Mouse (Mus musculus) stomach, embryonic 14.5 days (tissue): ENCODE results near the gene Pcolce. TPM values are rescaled to one million over a fixed set of nuclear protein-coding genes. Genes with fewer than 3 reads are reported as not detected.

ENCODE experiments used
- ATAC-seq: fragments of 200-750 bp; cut with Nextera tagmentation; 2 replicates; pipeline ENCODE4 v1.8.0; 2017; ENCODE audit warnings: low read depth, moderate TSS enrichment; ENCODE audit not compliant: insufficient number of reproducible peaks, insufficient read depth, low FRiP score
- H3K27ac ChIP-seq: fragments of 300-500 bp; sonication (generic); 2 replicates; pipeline ENCODE4 v1.5.1; 2014; ENCODE audit warnings: mild to moderate bottlenecking, low read length, moderate library complexity, mixed read lengths
- H3K27me3 ChIP-seq: fragments of 300-500 bp; sonication (generic); 2 replicates; pipeline ENCODE4 v1.6.1; 2014; ENCODE audit warnings: low read length, control low read depth, mixed read lengths; ENCODE audit not compliant: control insufficient read depth, insufficient read depth
- H3K36me3 ChIP-seq: fragments of 300-500 bp; sonication (generic); 2 replicates; pipeline ENCODE4 v1.6.1; 2014; ENCODE audit warnings: mild to moderate bottlenecking, control low read depth, low read length, moderate library complexity, mixed read lengths; ENCODE audit not compliant: control insufficient read depth, insufficient read depth
- H3K4me1 ChIP-seq: fragments of 300-500 bp; sonication (generic); 2 replicates; pipeline ENCODE4 v1.6.1; 2014; ENCODE audit warnings: low read length, control low read depth, mixed read lengths; ENCODE audit not compliant: control insufficient read depth, insufficient read depth
- H3K4me2 ChIP-seq: fragments of 300-500 bp; sonication (generic); replicated peaks from 2 replicates; pipeline ENCODE4 v1.6.1; 2014; ENCODE audit warnings: low read depth, low read length, control low read depth
- H3K4me3 ChIP-seq: fragments of 300-500 bp; sonication (generic); 2 replicates; pipeline ENCODE4 v1.5.1; 2014; ENCODE audit warnings: low read depth, low read length, control low read depth
- H3K9ac ChIP-seq: fragments of 300-500 bp; sonication (generic); replicated peaks from 2 replicates; pipeline ENCODE4 v1.6.1; 2014; ENCODE audit warnings: low read depth, mild to moderate bottlenecking, control low read depth, low read length, moderate library complexity, mixed read lengths
- H3K9me3 ChIP-seq: fragments of 300-500 bp; sonication (generic); 2 replicates; pipeline ENCODE4 v1.6.1; 2016; ENCODE audit warnings: low read depth, low read length, control low read depth; ENCODE audit not compliant: control insufficient read depth
- WGBS: fragments of 180-500 bp; shearing (Covaris S2); extraction: QIAGEN DNeasy Blood & Tissue Kit; methylation state at CpG from one replicate; pipeline ENCODE4 v1.1.7; 2014; 5-methylcytosine and 5-hydroxymethylcytosine counted together
- polyA plus RNA-seq: library from polyadenylated mRNA; unstranded; fragments of >200 nt; fragmentation: Nextera tagmentation; extraction: Ambion mirVana; gene quantifications from 2 replicates; pipeline ENCODE4 v1.2.1, GENCODE M21; 2014

Gene Pcolce
- polyA plus RNA-seq, 1 experiment from 2014 or later, result 143 TPM

GRCm38 (mm10) chr5:137562965-137563364 is 50.6 kb downstream of the Pcolce start:
- H3K9me3 ChIP-seq, result no peaks in the 10 kb centered on the region
- 63% methylated on average over 10 of the region's 10 CpGs for WGBS
- no peak overlapping the region for H3K27ac ChIP-seq
- no peaks in the 10 kb centered on the region for H3K4me1 ChIP-seq
- no peak for ATAC-seq
- no peak overlapping the region for H3K4me3 ChIP-seq
- no peaks in the 10 kb centered on the region for H3K36me3 ChIP-seq
- no peaks in the 10 kb centered on the region for H3K27me3 ChIP-seq
- no peak overlapping the region for H3K4me2 ChIP-seq
- H3K9ac ChIP-seq, result no peak overlapping the region

GRCm38 (mm10) chr5:137561556-137561955 is 52.0 kb downstream of the Pcolce start:
- Histone ChIP-seq H3K4me1 (no peaks in the 10 kb centered on the region), H3K27me3 (no peaks in the 10 kb centered on the region), H3K4me3 (no peak overlapping the region), H3K9ac (no peak overlapping the region), H3K27ac (no peak overlapping the region), H3K9me3 (no peaks in the 10 kb centered on the region), H3K36me3 (no peaks in the 10 kb centered on the region), H3K4me2 (no peak overlapping the region)
- ATAC-seq, result no peak
- WGBS, result 61% methylated on average over 6 of the region's 6 CpGs

Other genes with a start within 250 kb of the Pcolce start
- 1.1 and 1.5 TPM in 2 replicates for gene Zan, start 136.7 kb downstream of the Pcolce start, polyA plus RNA-seq
- gene Pop7, start 111.3 kb downstream of the Pcolce start, polyA plus RNA-seq, result 51.7 and 56.2 TPM in 2 replicates
- gene Gigyf1, start 95.2 kb downstream of the Pcolce start, polyA plus RNA-seq, result 16.0 and 16.3 TPM in 2 replicates
- gene Epo, start 80.5 kb downstream of the Pcolce start, polyA plus RNA-seq, result 0.38 TPM in 1 of 2 replicates, not detected in the other
- 404 and 443 TPM in 2 replicates for gene Gnb2, start 80.3 kb downstream of the Pcolce start, polyA plus RNA-seq
- 6.7 and 7.3 TPM in 2 replicates for gene Actl6b, start 60.3 kb downstream of the Pcolce start, polyA plus RNA-seq
- 0.43 and 0.46 TPM in 2 replicates for gene Tfr2, start 43.9 kb downstream of the Pcolce start, polyA plus RNA-seq
- 32.3 and 34.2 TPM in 2 replicates for gene Mospd3, start 12.7 kb downstream of the Pcolce start, polyA plus RNA-seq
- 0.14 and 0.20 TPM in 2 replicates for gene Fbxo24, start 15.2 kb upstream of the Pcolce start, polyA plus RNA-seq
- 37.1 and 39.2 TPM in 2 replicates for gene Lrch4, start 15.3 kb upstream of the Pcolce start, polyA plus RNA-seq
- gene Gm20605, start 15.4 kb upstream of the Pcolce start, polyA plus RNA-seq, result 8.1 and 10.7 TPM in 2 replicates
- gene Sap25, start 27.6 kb upstream of the Pcolce start, polyA plus RNA-seq, result 9.8 and 9.9 TPM in 2 replicates
- 0.17 TPM in 1 of 2 replicates, not detected in the other for gene Irs3, start 31.9 kb upstream of the Pcolce start, polyA plus RNA-seq
- gene Agfg2, start 70.9 kb upstream of the Pcolce start, polyA plus RNA-seq, result 12.9 and 13.2 TPM in 2 replicates
- gene Nyap1, start 127.8 kb upstream of the Pcolce start, polyA plus RNA-seq, result 1.0 and 1.4 TPM in 2 replicates
- gene Tsc22d4, start 131.9 kb upstream of the Pcolce start, polyA plus RNA-seq, result 118 and 132 TPM in 2 replicates
- gene Ppp1r35, start 165.1 kb upstream of the Pcolce start, polyA plus RNA-seq, result 32.7 and 38.1 TPM in 2 replicates
- gene Mepce, start 173.9 kb upstream of the Pcolce start, polyA plus RNA-seq, result 13.6 and 17.6 TPM in 2 replicates
- 22.3 and 23.3 TPM in 2 replicates for gene Zcwpw1, start 174.0 kb upstream of the Pcolce start, polyA plus RNA-seq
- gene Pilra, start 222.5 kb upstream of the Pcolce start, polyA plus RNA-seq, result 1.4 and 1.9 TPM in 2 replicates
- 0.59 and 0.67 TPM in 2 replicates for gene Pilrb1, start 244.3 kb upstream of the Pcolce start, polyA plus RNA-seq